Mouse (Mus musculus): ENCODE results near the gene Actc1. TPM values are rescaled to one million over a fixed set of nuclear protein-coding genes. Genes with fewer than 3 reads are reported as not detected.

Gene Actc1
- total RNA-seq (2021) = 0.44 TPM in 1 of 2 replicates, not detected in the other
- long read RNA-seq, experiment 1, partial matches to known transcripts = 0 of 1 reads
- long read RNA-seq, experiment 1, other reads (novel, unspliced or antisense) = 0 of 1 reads
- long read RNA-seq, experiment 2 = 0 reads

DNA sequence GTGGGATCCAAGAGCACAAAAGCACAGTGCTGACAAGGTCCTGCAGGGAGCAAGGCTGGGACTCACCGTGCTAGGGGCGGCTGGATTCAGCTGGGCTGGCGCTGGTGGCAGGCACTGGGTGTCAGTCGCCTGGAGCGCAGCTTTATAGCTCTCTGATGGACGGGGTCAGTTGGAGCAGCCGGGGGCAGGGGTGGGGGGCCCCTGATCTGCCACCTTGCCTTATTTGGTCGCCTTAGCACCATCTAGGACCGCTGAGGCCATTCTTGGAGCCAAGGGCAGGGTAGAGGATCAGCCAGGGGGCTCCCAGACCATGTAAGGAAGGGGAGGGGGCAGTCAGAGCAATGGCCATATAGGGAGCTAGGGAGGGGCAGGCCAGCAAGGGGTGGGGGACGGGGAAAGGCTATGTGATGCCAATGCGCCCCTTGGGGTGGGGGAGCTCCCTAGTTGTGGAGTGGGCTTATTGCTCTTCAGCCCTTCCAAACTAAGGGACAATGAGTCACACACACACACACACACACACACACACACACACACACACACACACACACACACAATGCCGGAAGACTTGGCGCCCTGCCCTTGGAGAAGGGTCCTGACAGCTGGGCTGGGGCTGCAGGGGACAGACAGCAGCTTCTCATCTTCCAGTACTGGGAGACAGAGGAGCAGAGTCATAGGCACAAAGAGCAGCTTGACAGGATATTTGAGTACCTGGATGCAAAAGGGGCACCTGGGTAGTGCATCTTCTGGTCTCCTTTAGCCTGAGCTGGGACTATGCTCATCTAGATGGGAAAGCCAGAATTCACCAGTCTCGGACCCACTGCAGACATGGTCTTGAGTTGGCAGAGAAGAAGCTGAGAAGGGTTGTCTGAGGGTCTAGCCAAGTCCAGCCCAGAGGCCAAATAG lies at the start of gene Actc1:
TSS of gene Actc1 (minus strand) at position 853 of the 903 bp plus-strand sequence.
- peak; percentile 13 for DNase-seq

GRCm38 (mm10) chr2:114102471-114102870 lies 49.1 kb upstream of the Actc1 start:
- no peak for DNase-seq

DNA sequence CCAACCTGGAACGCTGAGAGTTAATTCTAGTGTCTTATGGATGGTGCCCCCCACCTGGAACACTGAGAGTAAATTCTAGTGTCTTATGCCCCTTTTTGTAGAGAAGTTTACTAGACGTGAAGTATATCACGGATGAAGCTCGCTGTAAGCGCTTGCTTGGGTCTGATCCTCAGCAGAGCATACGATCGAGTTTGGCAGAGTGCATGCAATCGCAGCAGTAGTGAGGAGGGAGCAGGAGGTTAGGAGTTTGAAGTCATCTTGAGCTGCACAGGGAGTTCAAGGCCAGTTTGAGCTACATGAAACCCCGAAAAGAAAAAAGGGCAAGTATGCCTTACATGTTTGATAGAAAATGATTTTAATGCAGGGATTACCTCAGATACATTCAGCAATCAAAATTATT lies 47.5 kb upstream of the Actc1 start:
- no peak for DNase-seq

- no peak for DNase-seq
Observed at GRCm38 (mm10) chr2:114099816-114100215, 46.5 kb upstream of the Actc1 start.

DNA sequence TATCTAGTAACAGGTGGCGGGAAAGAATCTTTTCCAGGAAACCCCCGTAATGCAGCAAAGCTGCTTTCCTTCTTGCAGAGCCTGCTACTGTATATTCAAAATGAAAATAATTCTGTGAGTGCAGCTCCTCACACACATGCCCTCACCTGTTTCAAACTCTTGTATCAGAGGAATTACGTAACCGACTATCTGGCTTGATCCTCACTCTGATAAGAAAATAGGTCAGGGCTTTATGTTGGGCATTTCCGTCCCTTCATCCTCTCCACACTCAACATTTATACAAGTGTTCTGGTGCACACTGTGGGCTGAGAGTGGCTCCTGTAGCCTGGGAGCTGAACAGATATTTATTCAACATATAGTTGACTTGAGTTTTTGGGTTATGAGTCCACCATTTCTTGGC lies 45.8 kb upstream of the Actc1 start:
- no peak for DNase-seq

- DNase-seq = no peak
Observed at GRCm38 (mm10) chr2:114097627-114098026, 44.3 kb upstream of the Actc1 start.

DNA sequence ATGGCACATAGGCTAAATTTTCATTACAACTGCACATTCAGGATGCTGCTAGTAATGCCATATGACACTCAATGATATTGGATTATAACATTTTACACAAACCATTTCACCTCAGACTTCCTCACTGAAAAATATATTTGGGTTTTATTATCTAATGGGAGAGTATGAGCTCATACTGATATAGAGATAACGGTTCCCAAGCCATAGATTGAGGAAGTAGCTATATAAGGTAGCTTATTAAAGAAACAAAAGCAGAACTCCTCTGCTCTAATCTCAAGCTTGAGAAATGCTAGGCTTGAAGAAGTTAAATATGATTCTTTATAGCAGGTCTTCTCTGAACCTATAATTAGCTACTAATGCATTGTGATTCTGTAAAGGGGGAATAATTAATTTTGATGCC lies 43.2 kb upstream of the Actc1 start:
- no peak for DNase-seq

- DNase-seq = no peak
Observed at GRCm38 (mm10) chr2:114095348-114095747, 42.0 kb upstream of the Actc1 start.

DNA sequence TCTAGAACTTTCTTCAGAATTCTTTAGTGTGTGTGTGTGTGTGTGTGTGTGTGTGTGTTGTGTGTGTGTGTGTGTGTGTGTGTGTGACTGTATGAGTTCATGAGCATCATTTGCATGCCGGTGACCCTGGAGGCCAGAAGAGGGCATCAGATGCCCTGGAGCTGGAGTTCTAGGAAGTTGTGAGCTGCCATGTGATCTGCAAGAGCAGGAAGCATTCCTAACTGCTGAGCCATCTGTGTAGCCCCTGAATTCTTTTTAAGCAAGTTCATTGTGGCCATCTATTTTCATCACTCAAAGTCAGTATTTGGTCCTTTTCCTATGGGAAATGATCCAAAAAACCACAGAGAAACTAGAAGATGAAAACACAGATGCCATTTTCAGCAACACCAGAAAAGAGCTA lies 41.3 kb upstream of the Actc1 start:
- no peak for DNase-seq

DNA sequence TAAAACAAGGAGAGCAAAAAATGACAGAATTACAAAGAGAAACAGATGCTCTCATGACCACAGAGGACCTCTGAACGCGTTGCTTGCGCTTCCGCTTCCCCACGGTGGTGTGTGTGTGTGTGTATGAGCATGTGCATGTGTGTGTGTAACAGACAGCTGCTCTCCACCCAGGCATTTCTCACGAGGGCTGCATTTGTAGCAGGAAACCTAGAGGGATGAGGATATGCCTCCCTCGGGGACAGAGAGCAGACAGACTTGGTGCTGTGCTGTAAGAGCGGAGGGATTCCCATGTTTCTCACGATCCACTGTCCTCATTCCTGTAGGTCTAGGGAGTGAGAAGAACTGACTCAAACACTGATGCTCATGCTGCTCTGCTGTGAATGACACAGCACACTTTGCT lies 40.2 kb upstream of the Actc1 start:
- DNase-seq = no peak

DNA sequence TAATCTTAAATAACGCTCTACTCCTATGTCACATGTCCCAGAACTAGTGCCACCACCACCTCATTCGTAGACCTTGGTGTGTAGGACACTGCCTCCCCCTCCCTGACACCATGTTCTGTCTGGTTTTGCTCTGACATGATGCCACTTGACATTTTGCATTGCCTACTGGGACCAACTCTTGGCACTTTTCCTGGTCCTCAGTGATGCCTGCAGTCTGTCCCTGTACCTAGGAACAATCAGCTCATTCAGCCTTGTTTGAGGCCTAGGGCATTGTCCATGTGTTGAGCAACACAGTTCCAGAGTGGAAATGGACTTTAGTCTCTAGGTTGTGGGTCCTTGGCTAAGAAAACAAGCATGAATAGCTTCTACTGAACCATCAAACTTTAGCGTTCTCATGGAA lies 36.5 kb upstream of the Actc1 start:
- no peak for DNase-seq

DNA sequence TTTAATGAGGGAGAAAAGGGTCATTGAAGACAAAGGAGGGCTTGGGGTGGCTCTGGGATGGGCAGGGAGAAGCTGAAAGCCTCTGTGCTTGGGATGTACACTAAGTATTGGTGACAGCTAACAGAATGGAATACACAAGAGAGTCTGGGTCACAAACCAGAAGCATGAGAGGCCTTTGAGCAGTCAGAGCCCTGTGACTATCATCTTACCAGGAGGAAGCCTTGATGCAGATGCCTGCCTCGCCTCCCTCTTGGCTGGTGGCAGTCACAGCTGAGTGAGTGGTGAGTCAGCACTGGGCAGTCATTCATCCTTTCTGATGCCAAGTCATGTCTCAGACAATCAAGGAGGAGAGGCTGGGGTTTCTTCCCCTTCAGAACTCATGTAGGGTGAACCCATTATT lies 33.9 kb upstream of the Actc1 start:
- no peak for DNase-seq

- DNase-seq = no peak
Observed at GRCm38 (mm10) chr2:114071876-114072275, 18.5 kb upstream of the Actc1 start.

GRCm38 (mm10) chr2:114066226-114066625 lies 12.9 kb upstream of the Actc1 start:
- peak; percentile 23 for DNase-seq

DNA sequence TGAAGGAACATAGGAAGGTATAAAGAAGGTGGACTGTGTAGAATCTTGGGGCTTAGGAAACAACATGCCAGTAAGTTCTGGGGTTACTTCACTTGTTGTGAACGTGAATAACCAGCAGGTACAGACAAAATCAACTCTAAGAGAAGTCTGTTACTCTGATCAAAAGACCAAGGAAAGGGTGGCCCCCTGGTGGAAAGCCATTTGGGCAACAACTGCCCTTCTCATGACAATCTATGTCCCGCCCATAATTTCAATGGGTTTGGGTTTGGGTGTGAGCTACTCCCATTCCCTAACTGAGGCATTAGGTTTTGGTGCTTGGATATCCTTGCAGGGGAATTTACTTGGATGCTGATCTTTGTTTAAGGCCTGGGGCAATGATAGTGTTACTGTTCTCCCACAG lies 10.7 kb upstream of the Actc1 start:
- no peak for DNase-seq

DNA sequence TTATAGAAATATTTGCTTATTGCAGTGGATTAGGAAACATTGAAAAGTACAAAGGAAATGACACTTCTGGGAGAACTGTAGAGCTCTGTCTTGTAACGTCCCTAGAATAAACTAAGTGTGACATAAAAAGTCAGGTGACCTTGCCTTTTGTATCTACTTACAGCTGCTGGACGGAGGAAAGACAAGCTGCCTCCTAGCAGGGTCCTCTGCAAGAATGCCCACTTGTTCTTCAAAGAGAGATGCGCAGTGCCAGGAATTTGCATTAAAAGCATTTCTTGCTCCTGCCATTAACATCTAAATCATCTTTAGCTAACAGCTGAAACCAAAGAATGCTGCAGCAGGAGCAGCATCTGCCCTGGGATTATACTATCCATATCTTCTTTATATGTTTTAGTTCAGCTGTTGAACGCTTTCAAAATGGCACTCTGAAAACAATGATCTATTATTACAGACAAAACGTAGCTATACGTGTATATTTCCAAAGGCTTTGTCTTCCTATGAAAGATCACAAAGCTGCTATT lies 6.8 kb upstream of the Actc1 start:
- DNase-seq = no peak

GRCm38 (mm10) chr2:114059608-114060007 lies 6.3 kb upstream of the Actc1 start:
- no peak for DNase-seq

DNA sequence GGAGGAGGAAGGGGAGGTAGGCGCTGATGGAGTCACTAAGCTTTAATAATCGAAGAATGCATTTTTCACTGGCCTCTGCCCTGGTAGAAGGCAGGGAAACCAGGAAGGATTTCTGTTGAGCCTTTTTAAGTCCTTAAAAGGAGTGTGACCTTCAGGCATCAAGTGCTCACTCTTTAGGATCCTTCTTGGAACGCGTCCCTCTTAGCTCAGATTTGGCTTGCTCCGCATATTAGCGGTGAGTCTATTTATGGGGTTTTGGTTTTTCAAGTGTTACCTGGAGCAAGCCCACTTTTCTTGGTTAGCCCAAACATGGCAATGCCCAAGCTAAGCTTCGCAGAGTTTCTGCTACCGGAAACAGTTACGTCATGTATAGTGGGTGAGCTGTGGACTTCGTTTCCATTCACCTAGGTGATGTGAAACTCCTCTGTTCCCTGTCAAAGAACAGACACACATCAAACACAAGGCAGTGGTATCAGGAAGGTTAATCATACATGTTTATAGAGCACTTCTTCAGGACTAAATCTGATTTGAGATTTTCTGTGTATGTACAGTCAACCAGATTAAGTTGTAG lies 5.0 kb upstream of the Actc1 start:
- peak; percentile 25 for DNase-seq

DNA sequence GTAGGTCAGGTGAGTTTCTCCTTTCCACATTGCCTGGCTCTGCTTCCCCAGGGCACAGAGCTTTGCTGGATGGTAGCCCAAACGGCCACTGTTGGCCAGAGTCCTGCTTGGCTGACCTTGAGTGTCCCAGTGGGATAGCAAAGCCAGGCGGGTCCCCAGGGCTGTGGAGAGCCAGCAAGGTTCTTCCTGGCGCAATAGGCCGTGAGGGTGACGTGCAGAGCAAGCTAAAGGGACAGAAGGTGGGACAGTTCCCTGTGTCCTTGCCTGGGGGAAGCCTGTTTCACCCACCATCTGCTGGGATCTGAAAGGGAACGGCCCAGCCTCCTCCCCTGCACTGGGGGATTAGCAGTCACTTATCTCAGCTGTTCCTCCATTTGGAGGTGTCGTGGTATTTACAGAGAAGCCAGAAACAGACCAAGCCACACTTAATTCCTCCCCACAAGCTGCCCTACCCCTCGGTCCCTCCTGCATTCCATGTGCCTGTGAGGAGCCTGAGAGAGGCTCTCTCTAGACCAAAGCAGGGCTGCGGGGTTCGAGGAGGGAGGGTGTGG lies 4.0 kb upstream of the Actc1 start:
- DNase-seq = peak; percentile 87

DNA sequence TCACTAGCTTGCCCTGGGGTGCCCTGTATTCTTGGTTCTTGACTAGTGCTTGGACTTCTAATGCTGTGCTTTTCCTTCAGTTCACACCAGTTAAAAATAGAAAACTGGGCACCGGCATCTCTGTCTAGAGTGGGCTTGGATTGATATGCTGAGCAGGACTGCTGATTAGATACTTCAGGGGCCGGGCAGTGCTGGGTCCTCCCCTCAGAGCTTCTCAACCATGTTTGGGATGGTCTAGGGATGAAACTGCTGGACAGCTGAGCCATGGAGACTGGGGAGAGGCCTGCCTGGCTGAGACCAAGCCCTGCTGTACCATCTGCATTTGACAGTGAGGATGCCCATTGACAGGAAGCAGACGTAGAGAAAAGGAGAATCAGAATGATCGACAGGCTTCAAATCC lies 781 bp upstream of the Actc1 start:
- no peak for DNase-seq

DNA sequence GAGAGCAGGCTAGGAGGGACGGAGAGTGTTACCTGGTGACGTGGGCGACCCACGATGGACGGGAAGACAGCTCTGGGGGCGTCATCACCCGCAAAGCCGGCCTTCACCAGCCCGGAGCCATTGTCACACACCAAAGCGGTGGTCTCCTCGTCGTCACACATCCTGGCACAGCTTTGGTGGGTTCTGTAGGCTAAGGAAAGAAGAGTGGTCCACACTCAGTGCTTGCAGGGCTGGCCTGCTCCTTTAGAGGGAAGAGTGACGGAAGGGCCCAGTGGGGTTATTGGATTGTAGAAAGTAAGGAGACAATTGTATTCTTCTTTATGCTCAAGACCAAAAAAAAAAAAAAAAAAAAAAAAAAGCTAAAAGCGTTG lies 1.5 kb downstream of the Actc1 start:
- DNase-seq = no peak

- no peak for DNase-seq
Observed at GRCm38 (mm10) chr2:114051111-114051870, 2.1 kb downstream of the Actc1 start.

All from adrenal gland, postnatal 14 days (tissue).